Mouse (Mus musculus) embryonic facial prominence, embryonic 13.5 days (tissue): ENCODE measurements around the gene B430306N03Rik. TPM values are rescaled to one million over a fixed set of nuclear protein-coding genes. Genes with fewer than 3 reads are reported as not detected.
A peak's percentile ranks its signal among the peaks of the same experiment; 100 is the strongest.

ENCODE experiments used
- ATAC-seq: fragments of 200-750 bp; cut with Nextera tagmentation; 2 replicates; pipeline ENCODE4 v1.8.0; 2017; ENCODE audit warnings: low read depth; ENCODE audit not compliant: insufficient number of reproducible peaks, insufficient read depth, low FRiP score, low TSS enrichment
- H3K27ac ChIP-seq: fragments of 300-500 bp; sonication (generic); 2 replicates; pipeline ENCODE4 v1.5.1; 2015; ENCODE audit warnings: moderate library complexity, mild to moderate bottlenecking, inconsistent platforms
- H3K27me3 ChIP-seq: fragments of 300-500 bp; sonication (generic); 2 replicates; pipeline ENCODE4 v1.6.1; 2015; ENCODE audit warnings: mild to moderate bottlenecking, inconsistent platforms
- H3K36me3 ChIP-seq: fragments of 300-500 bp; sonication (generic); 2 replicates; pipeline ENCODE4 v1.6.1; 2015; ENCODE audit warnings: mild to moderate bottlenecking, inconsistent platforms
- H3K4me1 ChIP-seq: fragments of 300-500 bp; sonication (generic); 2 replicates; pipeline ENCODE4 v1.6.1; 2015; ENCODE audit warnings: inconsistent platforms
- H3K4me2 ChIP-seq: fragments of 300-500 bp; sonication (generic); 2 replicates; pipeline ENCODE4 v1.6.1; 2015; ENCODE audit warnings: moderate library complexity, mild to moderate bottlenecking, inconsistent platforms
- H3K4me3 ChIP-seq: fragments of 300-500 bp; sonication (generic); 2 replicates; pipeline ENCODE4 v1.5.1; 2015; ENCODE audit warnings: mild to moderate bottlenecking, inconsistent platforms
- H3K9ac ChIP-seq: fragments of 300-500 bp; sonication (generic); 2 replicates; pipeline ENCODE4 v1.6.1; 2015; ENCODE audit warnings: mild to moderate bottlenecking, inconsistent platforms
- H3K9me3 ChIP-seq: fragments of 300-500 bp; sonication (generic); 2 replicates; pipeline ENCODE4 v1.6.1; 2016; ENCODE audit warnings: inconsistent platforms
- WGBS: fragments of 180-500 bp; shearing (Covaris S2); methylation state at CpG from one replicate; pipeline ENCODE4 v1.1.7; 2015; ENCODE audit warnings: mixed read lengths; 5-methylcytosine and 5-hydroxymethylcytosine counted together
- polyA plus RNA-seq: library from polyadenylated mRNA; unstranded; fragments of >200 nt; fragmentation: Nextera tagmentation; extraction: Ambion mirVana; gene quantifications from 2 replicates; pipeline ENCODE4 v1.2.1, GENCODE M21; 2015

B430306N03Rik gene
- polyA plus RNA-seq, 1 experiment from 2014 or later, result not detected

DNA sequence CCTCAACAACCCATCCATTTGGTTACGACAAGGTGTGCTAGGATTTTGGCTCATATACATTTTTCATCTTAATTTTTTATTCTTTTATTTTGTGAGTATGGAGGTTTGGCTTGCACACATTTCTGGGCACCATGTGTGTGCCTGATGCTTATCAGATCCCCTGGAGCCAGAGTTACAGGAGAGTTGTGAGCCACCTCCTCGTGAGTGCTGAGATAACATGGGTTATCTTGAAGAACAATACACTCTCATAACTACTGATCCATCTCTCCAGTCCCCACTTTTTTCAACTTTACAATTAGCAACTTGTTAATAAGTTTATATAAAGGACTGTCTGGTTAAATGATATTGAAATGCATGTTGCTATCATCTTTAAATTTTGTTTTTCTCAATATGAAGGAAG lies 5.3 kb downstream of the B430306N03Rik start:
- Histone ChIP-seq H3K27me3 (no peaks in the 10 kb centered on the region), H3K9me3 (no peaks in the 10 kb centered on the region), H3K9ac (no peak overlapping the region), H3K27ac (no peak overlapping the region), H3K36me3 (no peaks in the 10 kb centered on the region), H3K4me2 (no peak overlapping the region), H3K4me1 (0 out of 2 replicates have a peak, but pooled peaks cover 1% of the 10 kb centered on the region), H3K4me3 (no peak overlapping the region)
- ATAC-seq, result no peak
- WGBS, result 81% methylated on average over 2 of the region's 2 CpGs

DNA sequence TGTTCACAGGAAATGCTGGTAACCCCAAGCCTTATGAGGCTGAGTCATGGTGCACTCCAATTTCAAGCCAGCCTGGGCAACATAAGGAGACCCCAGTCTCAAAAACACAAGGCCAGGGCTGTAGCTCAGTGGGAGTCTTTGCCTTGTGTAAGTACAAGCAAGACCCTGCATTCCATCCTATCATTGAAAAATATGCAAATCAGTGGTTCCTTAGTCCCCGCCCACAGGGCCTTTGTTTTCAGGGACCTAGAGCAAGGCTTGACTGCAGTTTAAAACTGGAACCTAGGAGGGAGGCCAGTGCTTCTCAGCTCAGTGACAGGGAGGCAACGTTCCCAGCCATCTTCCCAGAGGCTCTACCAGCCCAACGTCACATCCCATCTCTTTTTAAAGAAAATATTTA lies 7.3 kb downstream of the B430306N03Rik start:
- no peaks in the 10 kb centered on the region for H3K9me3 ChIP-seq
- WGBS, result 61% methylated on average over 3 of the region's 3 CpGs
- no peak for ATAC-seq

DNA sequence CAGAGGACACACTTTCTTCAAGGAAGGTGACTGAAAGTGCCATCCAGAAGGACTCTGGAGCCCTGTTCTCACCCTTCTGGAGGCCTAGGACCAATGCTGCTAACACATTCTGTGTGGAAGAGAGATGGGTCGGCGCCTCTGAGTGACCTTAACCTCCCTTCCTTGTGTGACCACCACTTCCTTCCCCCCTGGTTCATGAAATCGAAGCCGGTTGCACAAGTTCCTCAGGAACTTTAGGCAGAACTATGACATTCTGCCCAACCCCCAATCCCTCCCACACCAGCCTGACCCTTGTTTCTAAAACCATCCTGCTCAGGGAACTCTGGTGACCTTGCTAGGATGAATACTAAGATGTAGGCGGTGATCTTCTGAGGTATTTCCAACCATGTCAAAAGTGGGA lies 8.3 kb downstream of the B430306N03Rik start:
- ATAC-seq, result no peak
- H3K27me3 ChIP-seq, result no peaks in the 10 kb centered on the region
- 94% methylated on average over 5 of the region's 5 CpGs for WGBS
- H3K4me1 ChIP-seq, result 0 out of 2 replicates have a peak, but pooled peaks cover 4% of the 10 kb centered on the region
- H3K36me3 ChIP-seq, result no peaks in the 10 kb centered on the region
- H3K27ac ChIP-seq, result no peak overlapping the region
- no peak overlapping the region for H3K4me2 ChIP-seq
- no peak overlapping the region for H3K4me3 ChIP-seq
- H3K9me3 ChIP-seq, result no peaks in the 10 kb centered on the region
- H3K9ac ChIP-seq, result no peak overlapping the region

More for the DNA sequence above, 7.3 kb downstream of the B430306N03Rik start:
- Histone ChIP-seq H3K4me1 (0 out of 2 replicates have a peak, but pooled peaks cover 4% of the 10 kb centered on the region), H3K4me2 (no peak overlapping the region), H3K36me3 (no peaks in the 10 kb centered on the region), H3K4me3 (no peak overlapping the region), H3K9ac (no peak overlapping the region), H3K27me3 (no peaks in the 10 kb centered on the region), H3K27ac (no peak overlapping the region)

DNA sequence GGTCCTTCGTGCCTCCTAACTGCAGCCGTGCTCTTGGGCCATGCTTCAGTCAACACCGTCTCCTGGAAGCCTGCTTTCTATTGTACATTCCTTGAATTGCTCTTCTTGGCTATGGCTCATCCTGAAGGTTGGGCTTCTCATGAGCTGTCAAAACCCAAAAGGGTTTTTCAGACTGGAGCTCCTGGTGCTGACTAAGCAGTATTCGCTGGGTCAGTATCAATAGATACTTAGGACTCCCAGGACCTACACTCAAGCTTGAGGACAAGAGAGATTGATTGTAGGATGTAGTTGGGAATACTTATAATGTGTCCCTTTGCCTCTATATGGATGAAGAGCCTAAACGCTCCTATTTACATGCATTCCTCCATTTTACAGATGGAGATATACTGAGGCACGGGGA lies 9.2 kb downstream of the B430306N03Rik start:
- Histone ChIP-seq H3K36me3 (no peaks in the 10 kb centered on the region), H3K9ac (no peak overlapping the region), H3K4me2 (no peak overlapping the region), H3K4me3 (no peak overlapping the region), H3K27ac (no peak overlapping the region), H3K4me1 (0 out of 2 replicates have a peak, but pooled peaks cover 4% of the 10 kb centered on the region), H3K27me3 (no peaks in the 10 kb centered on the region), H3K9me3 (no peaks in the 10 kb centered on the region)
- no peak for ATAC-seq
- 91% methylated on average over 6 of the region's 6 CpGs for WGBS

DNA sequence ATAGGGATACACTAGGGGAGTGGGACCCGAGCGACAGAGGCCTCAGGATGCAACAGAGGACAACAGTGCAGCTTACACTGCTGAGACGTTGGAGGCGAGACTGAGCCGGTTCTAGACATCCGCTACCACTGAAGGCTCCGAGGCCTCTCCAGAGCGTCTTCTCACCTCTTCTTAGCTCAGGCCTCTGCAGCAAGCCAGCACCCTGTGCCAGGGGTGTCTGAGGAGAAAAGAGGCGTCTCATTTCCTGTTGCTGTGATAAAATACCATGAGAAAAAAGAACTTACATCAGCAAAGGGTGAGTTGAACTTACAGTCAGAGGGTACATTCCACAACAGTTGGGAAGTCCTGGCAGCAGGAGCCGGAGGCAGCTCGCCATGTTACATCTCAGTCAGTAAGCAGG lies 9.7 kb downstream of the B430306N03Rik start:
- no peak overlapping the region for H3K9ac ChIP-seq
- H3K4me3 ChIP-seq, result no peak overlapping the region
- H3K4me2 ChIP-seq, result no peak overlapping the region
- H3K9me3 ChIP-seq, result no peaks in the 10 kb centered on the region
- 89% methylated on average over 11 of the region's 11 CpGs for WGBS
- no peak for ATAC-seq
- no peak overlapping the region for H3K27ac ChIP-seq
- H3K36me3 ChIP-seq, result no peaks in the 10 kb centered on the region
- H3K4me1 ChIP-seq, result 0 out of 2 replicates have a peak, but pooled peaks cover 4% of the 10 kb centered on the region
- no peaks in the 10 kb centered on the region for H3K27me3 ChIP-seq

DNA sequence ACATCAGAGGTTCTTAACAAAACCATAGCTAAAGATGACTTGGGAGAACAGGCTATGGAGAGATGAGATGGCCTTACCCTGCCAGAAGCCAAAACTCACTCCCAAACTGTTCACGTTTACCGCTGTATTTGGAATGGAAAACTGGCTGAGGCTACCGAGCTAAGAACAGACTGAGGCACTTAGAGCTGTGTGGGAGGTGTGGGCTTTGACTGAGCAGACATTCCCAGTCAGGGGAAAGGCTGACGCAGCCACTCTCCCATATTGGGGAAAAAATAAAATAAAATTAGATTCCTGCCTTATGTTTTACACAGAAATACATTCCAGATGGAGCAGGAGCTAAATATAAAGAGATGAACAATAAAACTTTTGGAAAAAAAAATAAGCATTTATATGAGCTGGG lies 10.7 kb downstream of the B430306N03Rik start:
- Histone ChIP-seq H3K27ac (peak overlapping the region; percentile 78), H3K4me1 (0 out of 2 replicates have a peak, but pooled peaks cover 4% of the 10 kb centered on the region), H3K36me3 (no peaks in the 10 kb centered on the region), H3K9me3 (no peaks in the 10 kb centered on the region), H3K4me2 (no peak overlapping the region), H3K27me3 (no peaks in the 10 kb centered on the region), H3K4me3 (no peak overlapping the region), H3K9ac (no peak overlapping the region)
- ATAC-seq, result peak; percentile 64; the same call in 1 of the 2 replicates
- 49% methylated on average over 4 of the region's 4 CpGs for WGBS

DNA sequence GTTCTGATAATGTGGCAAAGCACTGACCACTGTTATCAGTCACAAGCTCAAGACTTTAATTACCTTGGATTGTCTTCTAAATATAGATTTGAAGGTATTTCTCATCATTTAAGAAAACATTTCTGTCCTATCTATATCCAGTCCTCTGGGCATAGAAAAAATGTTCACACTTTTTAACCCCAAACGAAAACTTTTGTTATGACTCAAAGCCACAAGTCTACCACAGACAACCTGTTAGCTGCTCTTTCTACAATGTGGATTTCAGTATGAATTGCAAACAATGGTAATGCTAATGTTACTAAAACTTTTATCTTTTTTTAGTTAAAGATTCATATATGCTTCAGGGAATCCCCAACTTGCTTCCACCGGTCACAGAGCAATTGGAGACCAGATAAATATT lies 16.6 kb downstream of the B430306N03Rik start:
- 85% methylated on average over 2 of the region's 2 CpGs for WGBS
- Histone ChIP-seq H3K27ac (no peak overlapping the region), H3K4me3 (no peak overlapping the region), H3K9ac (no peak overlapping the region), H3K27me3 (no peaks in the 10 kb centered on the region), H3K4me2 (no peak overlapping the region), H3K4me1 (no peaks in the 10 kb centered on the region), H3K9me3 (no peaks in the 10 kb centered on the region), H3K36me3 (no peaks in the 10 kb centered on the region)
- ATAC-seq, result no peak

DNA sequence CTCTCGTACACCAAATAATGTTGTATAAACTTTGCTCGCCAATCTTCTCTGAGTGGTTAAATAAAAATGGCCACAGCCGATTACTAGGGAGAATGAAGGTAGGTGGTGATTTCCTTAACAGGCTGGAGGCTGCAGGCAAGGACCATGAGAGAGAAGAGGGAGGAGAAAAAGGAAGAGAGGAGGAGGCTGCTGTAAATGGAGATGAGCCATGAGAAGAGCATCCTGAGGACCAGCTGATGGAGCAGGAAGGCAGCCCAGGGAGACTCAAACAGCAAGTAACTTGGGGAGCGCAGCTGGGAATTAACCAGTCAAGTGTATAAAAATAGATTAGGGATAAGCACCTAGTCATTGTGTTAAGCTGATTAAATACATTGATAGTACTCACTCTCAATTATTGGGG lies 18.2 kb downstream of the B430306N03Rik start:
- no peak overlapping the region for H3K9ac ChIP-seq
- 92% methylated on average over 4 of the region's 4 CpGs for WGBS
- no peaks in the 10 kb centered on the region for H3K36me3 ChIP-seq
- H3K4me3 ChIP-seq, result no peak overlapping the region
- no peaks in the 10 kb centered on the region for H3K9me3 ChIP-seq
- ATAC-seq, result no peak
- no peak overlapping the region for H3K27ac ChIP-seq
- no peaks in the 10 kb centered on the region for H3K27me3 ChIP-seq
- no peaks in the 10 kb centered on the region for H3K4me1 ChIP-seq
- no peak overlapping the region for H3K4me2 ChIP-seq

DNA sequence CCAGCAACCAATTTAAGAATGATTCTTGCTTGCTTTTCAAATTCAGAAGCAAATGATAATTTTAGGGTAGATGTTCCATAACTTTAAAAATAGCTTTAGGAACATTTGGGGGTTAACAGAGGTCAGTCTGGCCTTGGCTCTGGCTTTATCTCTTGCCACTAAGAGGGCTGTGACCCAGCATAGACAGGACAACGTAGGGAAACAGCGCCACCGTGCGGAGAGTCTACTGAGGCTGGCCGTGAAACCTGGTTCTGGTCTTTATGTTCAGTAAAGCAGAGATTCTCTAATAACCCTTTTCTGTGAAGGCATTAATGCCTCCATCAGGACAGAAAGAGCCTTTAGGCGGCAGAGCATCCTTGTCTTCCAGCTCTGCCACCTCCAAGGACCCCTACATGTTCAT lies 20.9 kb downstream of the B430306N03Rik start:
- no peaks in the 10 kb centered on the region for H3K27me3 ChIP-seq
- H3K4me1 ChIP-seq, result no peaks in the 10 kb centered on the region
- no peaks in the 10 kb centered on the region for H3K9me3 ChIP-seq
- H3K9ac ChIP-seq, result no peak overlapping the region
- WGBS, result 5% methylated on average over 6 of the region's 6 CpGs
- no peak overlapping the region for H3K4me2 ChIP-seq
- no peak overlapping the region for H3K27ac ChIP-seq
- no peak overlapping the region for H3K4me3 ChIP-seq
- H3K36me3 ChIP-seq, result no peaks in the 10 kb centered on the region
- ATAC-seq, result no peak

DNA sequence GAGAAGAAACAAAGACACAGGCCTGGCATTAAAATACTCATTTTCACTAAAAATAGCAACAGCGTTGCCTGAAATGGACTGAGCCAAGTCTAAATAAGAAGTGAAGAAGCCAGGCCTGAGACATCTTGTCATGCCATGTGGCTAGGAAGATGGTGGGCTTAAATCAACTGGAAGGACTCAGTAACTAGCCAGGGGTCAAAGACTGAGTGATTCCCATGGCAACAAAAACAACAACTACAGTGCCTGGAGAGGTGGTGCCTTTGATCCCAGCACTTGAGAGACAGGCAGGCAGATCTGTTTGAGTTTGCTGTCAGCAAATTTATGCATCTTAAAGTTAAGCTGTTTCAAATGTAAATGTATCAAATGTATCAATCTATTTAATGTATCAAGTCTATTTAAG lies 24.3 kb downstream of the B430306N03Rik start:
- Histone ChIP-seq H3K27me3 (no peaks in the 10 kb centered on the region), H3K27ac (no peak overlapping the region), H3K4me2 (no peak overlapping the region), H3K4me3 (no peak overlapping the region), H3K9me3 (no peaks in the 10 kb centered on the region), H3K4me1 (no peaks in the 10 kb centered on the region), H3K9ac (no peak overlapping the region), H3K36me3 (no peaks in the 10 kb centered on the region)
- ATAC-seq, result no peak
- WGBS, result 92% methylated on average over 1 of the region's 1 CpGs

DNA sequence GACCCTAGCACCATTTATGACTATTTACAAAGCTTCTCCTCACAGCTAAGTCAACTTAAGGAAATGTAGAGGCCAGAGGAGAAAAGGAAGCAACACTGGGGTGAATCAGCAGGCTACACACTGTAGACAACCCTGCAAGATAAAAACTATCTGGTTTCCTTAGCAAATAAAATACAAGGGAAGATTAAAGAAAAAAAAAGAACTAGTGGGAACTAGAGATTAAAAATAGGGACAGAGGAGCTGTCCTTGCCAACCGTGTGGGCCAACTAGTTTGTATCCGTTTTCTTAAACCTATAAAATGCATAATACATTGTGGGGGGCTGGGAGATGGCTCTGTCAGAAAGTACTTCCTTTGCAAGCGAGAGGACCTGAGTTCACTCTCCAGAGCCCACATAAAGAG lies 26.0 kb downstream of the B430306N03Rik start:
- H3K9ac ChIP-seq, result no peak overlapping the region
- no peaks in the 10 kb centered on the region for H3K36me3 ChIP-seq
- 72% methylated on average over 3 of the region's 3 CpGs for WGBS
- no peak for ATAC-seq
- no peak overlapping the region for H3K4me2 ChIP-seq
- H3K4me3 ChIP-seq, result no peak overlapping the region
- H3K27ac ChIP-seq, result no peak overlapping the region
- no peaks in the 10 kb centered on the region for H3K4me1 ChIP-seq
- H3K9me3 ChIP-seq, result no peaks in the 10 kb centered on the region
- H3K27me3 ChIP-seq, result no peaks in the 10 kb centered on the region

DNA sequence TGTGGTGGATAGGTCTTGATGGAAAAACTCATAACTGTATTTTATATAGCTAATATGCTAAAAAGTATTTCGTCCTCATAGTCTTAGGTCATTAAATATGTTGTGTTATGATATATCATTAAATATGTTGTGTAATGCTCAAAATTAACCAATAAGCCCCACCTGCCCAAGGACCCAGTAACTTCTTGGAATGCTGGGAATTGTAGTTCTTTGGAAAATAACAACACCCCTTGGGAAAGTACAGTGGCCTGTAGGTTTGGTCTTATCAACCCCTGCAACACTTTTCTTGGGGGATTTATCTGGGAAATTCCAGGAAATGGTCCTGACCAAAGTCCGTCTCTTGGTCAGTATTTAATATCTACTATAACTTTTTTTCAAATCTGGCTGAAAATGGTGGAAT lies 27.1 kb downstream of the B430306N03Rik start:
- Histone ChIP-seq H3K9me3 (no peaks in the 10 kb centered on the region), H3K9ac (no peak overlapping the region), H3K4me3 (no peak overlapping the region), H3K27ac (no peak overlapping the region), H3K27me3 (no peaks in the 10 kb centered on the region), H3K4me1 (no peaks in the 10 kb centered on the region), H3K4me2 (no peak overlapping the region), H3K36me3 (no peaks in the 10 kb centered on the region)
- no peak for ATAC-seq
- WGBS, result 81% methylated on average over 2 of the region's 2 CpGs

DNA sequence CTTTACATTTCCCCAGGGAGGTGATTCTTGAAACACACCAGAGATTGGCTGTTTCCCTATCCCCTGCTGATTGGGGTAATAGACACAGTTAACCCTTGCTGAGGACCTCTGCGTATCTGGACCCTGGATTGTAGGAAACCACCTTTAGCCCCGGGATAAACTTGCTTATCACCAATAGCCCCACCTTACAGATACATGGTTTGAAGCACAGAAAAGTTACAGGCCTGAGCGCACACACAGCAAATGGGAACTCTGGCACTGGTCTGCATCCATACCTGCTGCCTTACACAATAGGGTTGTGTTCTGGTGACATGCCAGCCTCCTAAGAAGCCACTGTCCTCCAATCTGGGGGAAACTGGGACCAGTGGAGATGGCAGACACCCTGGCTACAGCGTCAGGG lies 29.9 kb downstream of the B430306N03Rik start:
- Histone ChIP-seq H3K27me3 (no peaks in the 10 kb centered on the region), H3K27ac (no peak overlapping the region), H3K9ac (no peak overlapping the region), H3K36me3 (no peaks in the 10 kb centered on the region), H3K4me3 (no peak overlapping the region), H3K4me2 (no peak overlapping the region), H3K4me1 (no peaks in the 10 kb centered on the region), H3K9me3 (no peaks in the 10 kb centered on the region)
- no peak for ATAC-seq
- 84% methylated on average over 4 of the region's 4 CpGs for WGBS
